Mouse (Mus musculus): ENCODE results near the gene Tmem189. TPM values are rescaled to one million over a fixed set of nuclear protein-coding genes. Genes with fewer than 3 reads are reported as not detected.

Gene Tmem189
- total and polyA plus RNA-seq, 2 experiments = 4.8 to 19.6 TPM

- WGBS = 88% methylated on average over 1 of the region's 1 CpGs
- H3K9ac ChIP-seq (ENCODE audit: low read depth, low read length) = no peak overlapping the region
- H3K36me3 ChIP-seq (ENCODE audit: control insufficient read depth, insufficient read depth, low read length) = no peaks in the 10 kb centered on the region
- no peaks in the 10 kb centered on the region for H3K27me3 ChIP-seq (ENCODE audit: control insufficient read depth, insufficient read depth, low read length)
- peaks cover 23% of the 10 kb centered on the region for H3K4me1 ChIP-seq (ENCODE audit: control insufficient read depth, insufficient read depth, low read length)
- H3K4me3 ChIP-seq (ENCODE audit: insufficient read depth, low read depth, low read length) = no peak overlapping the region
- H3K79me2 ChIP-seq (ENCODE audit: control insufficient read depth, insufficient read depth, low read length) = no peaks in the 10 kb centered on the region
- TF ChIP-seq CTCF (IDR thresholded peaks at IDR 0.05; ENCODE audit: low read depth, low read length) (no peak), POLR2A (IDR thresholded peaks at IDR 0.05; ENCODE audit: extremely low read depth, insufficient read depth, low read length) (no peak)
- DNase-seq (ENCODE audit: extremely low read depth, low read depth, low spot score) = no peak
- H3K27ac ChIP-seq (replicated peaks; ENCODE audit: insufficient read depth, low read depth, low read length) = no peak overlapping the region
Observed at GRCm38 (mm10) chr2:167717208-167717607, 27.6 kb upstream of the Tmem189 start.

DNA sequence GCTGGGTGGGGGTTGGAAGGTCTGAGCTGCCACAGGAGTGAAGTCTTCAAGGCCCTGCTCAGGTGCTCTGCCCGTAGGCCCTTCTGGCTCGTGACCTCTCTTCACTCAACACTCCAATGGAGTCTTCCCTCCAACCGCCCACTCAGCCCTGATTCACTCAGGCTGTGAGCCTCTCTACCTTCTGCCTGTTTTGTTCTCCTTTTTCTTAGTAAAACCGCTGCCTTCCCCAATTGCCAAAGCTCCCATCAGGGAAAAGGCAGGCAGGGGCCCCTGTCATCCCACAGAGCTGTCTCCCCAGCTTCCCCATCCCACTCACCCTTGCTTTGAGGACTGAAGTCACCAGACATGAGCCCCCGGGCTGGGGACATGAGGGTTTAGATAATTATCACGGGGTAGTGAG lies 25.4 kb upstream of the Tmem189 start:
- no peak overlapping the region for H3K4me3 ChIP-seq (ENCODE audit: insufficient read depth, low read depth, low read length)
- WGBS = 80% methylated on average over 6 of the region's 6 CpGs
- peak overlapping the region; percentile 32; the same call in 1 of the 2 replicates for H3K27ac ChIP-seq (replicated peaks; ENCODE audit: insufficient read depth, low read depth, low read length)
- TF ChIP-seq CTCF (IDR thresholded peaks at IDR 0.05; ENCODE audit: low read depth, low read length) (no peak), POLR2A (IDR thresholded peaks at IDR 0.05; ENCODE audit: extremely low read depth, insufficient read depth, low read length) (no peak)
- H3K36me3 ChIP-seq (ENCODE audit: control insufficient read depth, insufficient read depth, low read length) = no peaks in the 10 kb centered on the region
- peaks cover 23% of the 10 kb centered on the region for H3K4me1 ChIP-seq (ENCODE audit: control insufficient read depth, insufficient read depth, low read length)
- no peaks in the 10 kb centered on the region for H3K79me2 ChIP-seq (ENCODE audit: control insufficient read depth, insufficient read depth, low read length)
- DNase-seq (ENCODE audit: extremely low read depth, low read depth, low spot score) = no peak
- H3K9ac ChIP-seq (ENCODE audit: low read depth, low read length) = no peak overlapping the region
- H3K27me3 ChIP-seq (ENCODE audit: control insufficient read depth, insufficient read depth, low read length) = no peaks in the 10 kb centered on the region

DNA sequence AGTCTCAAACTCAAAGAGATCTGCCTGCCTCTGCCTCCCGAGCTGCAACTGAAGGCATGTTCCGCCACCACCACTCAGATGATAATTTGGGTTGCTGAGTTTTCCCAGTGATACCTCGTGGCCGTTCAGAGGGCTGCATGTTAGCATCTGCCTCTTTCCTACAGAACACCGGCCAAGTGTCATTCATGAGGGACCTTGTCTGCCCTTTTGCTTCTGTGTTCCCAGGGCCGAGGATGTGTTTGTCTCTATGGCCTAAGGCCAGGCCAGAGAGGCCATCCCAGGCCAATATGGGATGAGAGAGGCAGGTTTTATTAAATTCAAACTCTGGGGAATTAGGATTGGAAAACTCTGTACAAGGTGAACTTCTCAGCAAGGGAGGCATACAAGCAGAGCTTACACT lies 24.7 kb upstream of the Tmem189 start:
- 23% methylated on average over 6 of the region's 6 CpGs for WGBS
- H3K9ac ChIP-seq (ENCODE audit: low read depth, low read length) = no peak overlapping the region
- no peak overlapping the region for H3K4me3 ChIP-seq (ENCODE audit: insufficient read depth, low read depth, low read length)
- peak; percentile 89 for DNase-seq (ENCODE audit: extremely low read depth, low read depth, low spot score)
- H3K36me3 ChIP-seq (ENCODE audit: control insufficient read depth, insufficient read depth, low read length) = no peaks in the 10 kb centered on the region
- no peak for TF ChIP-seq CTCF (IDR thresholded peaks at IDR 0.05; ENCODE audit: low read depth, low read length)
- no peaks in the 10 kb centered on the region for H3K79me2 ChIP-seq (ENCODE audit: control insufficient read depth, insufficient read depth, low read length)
- peaks cover 21% of the 10 kb centered on the region for H3K4me1 ChIP-seq (ENCODE audit: control insufficient read depth, insufficient read depth, low read length)
- H3K27me3 ChIP-seq (ENCODE audit: control insufficient read depth, insufficient read depth, low read length) = no peaks in the 10 kb centered on the region
- H3K27ac ChIP-seq (replicated peaks; ENCODE audit: insufficient read depth, low read depth, low read length) = peak overlapping the region; percentile 32; the same call in 1 of the 2 replicates

- H3K9ac ChIP-seq (ENCODE audit: low read depth, low read length) = no peak overlapping the region
- no peaks in the 10 kb centered on the region for H3K36me3 ChIP-seq (ENCODE audit: control insufficient read depth, insufficient read depth, low read length)
- H3K27me3 ChIP-seq (ENCODE audit: control insufficient read depth, insufficient read depth, low read length) = no peaks in the 10 kb centered on the region
- H3K4me1 ChIP-seq (ENCODE audit: control insufficient read depth, insufficient read depth, low read length) = peaks cover 17% of the 10 kb centered on the region
- no peak overlapping the region for H3K4me3 ChIP-seq (ENCODE audit: insufficient read depth, low read depth, low read length)
- H3K79me2 ChIP-seq (ENCODE audit: control insufficient read depth, insufficient read depth, low read length) = no peaks in the 10 kb centered on the region
- DNase-seq (ENCODE audit: extremely low read depth, low read depth, low spot score) = peak; percentile 48
- WGBS = 71% methylated on average over 20 of the region's 23 CpGs
- no peak for TF ChIP-seq POLR2A (IDR thresholded peaks at IDR 0.05; ENCODE audit: extremely low read depth, insufficient read depth, low read length)
- peak; percentile 71 for TF ChIP-seq CTCF (IDR thresholded peaks at IDR 0.05; ENCODE audit: low read depth, low read length)
- no peak overlapping the region for H3K27ac ChIP-seq (replicated peaks; ENCODE audit: insufficient read depth, low read depth, low read length)
Observed at GRCm38 (mm10) chr2:167712872-167713821, 23.5 kb upstream of the Tmem189 start.

GRCm38 (mm10) chr2:167710574-167710973 lies 21.0 kb upstream of the Tmem189 start:
- Histone ChIP-seq H3K79me2 (ENCODE audit: control insufficient read depth, insufficient read depth, low read length) (no peaks in the 10 kb centered on the region), H3K27ac (replicated peaks; ENCODE audit: insufficient read depth, low read depth, low read length) (no peak overlapping the region; the same call in 1 of the 2 replicates), H3K4me3 (ENCODE audit: insufficient read depth, low read depth, low read length) (no peak overlapping the region), H3K27me3 (ENCODE audit: control insufficient read depth, insufficient read depth, low read length) (no peaks in the 10 kb centered on the region), H3K36me3 (ENCODE audit: control insufficient read depth, insufficient read depth, low read length) (no peaks in the 10 kb centered on the region), H3K4me1 (ENCODE audit: control insufficient read depth, insufficient read depth, low read length) (peaks cover 17% of the 10 kb centered on the region), H3K9ac (ENCODE audit: low read depth, low read length) (no peak overlapping the region)
- TF ChIP-seq POLR2A (IDR thresholded peaks at IDR 0.05; ENCODE audit: extremely low read depth, insufficient read depth, low read length) (no peak), CTCF (IDR thresholded peaks at IDR 0.05; ENCODE audit: low read depth, low read length) (no peak)
- peak; percentile 70 for DNase-seq (ENCODE audit: extremely low read depth, low read depth, low spot score)
- WGBS = 13% methylated on average over 6 of the region's 6 CpGs

DNA sequence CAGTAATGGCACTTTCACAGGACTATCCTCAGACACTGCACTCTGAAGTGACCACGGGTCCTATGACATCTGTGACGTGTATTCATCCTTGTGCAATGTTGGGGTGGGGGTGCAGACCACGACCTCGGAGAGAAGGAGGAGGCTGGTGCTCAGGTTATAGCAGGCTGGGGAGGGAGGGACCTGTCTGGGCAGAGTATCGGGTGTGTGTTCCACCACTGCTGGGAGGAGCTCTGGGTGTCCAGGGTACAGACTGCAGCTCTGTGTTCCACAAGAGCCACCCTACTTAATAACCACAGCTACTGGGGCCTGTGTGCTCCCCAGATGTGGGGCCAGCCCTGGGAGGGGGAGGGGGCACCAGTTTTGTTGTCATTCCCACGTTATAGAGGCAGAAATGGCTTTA lies 20.3 kb upstream of the Tmem189 start:
- WGBS = 42% methylated on average over 6 of the region's 6 CpGs
- DNase-seq (ENCODE audit: extremely low read depth, low read depth, low spot score) = no peak
- no peak overlapping the region for H3K4me3 ChIP-seq (ENCODE audit: insufficient read depth, low read depth, low read length)
- H3K79me2 ChIP-seq (ENCODE audit: control insufficient read depth, insufficient read depth, low read length) = no peaks in the 10 kb centered on the region
- no peaks in the 10 kb centered on the region for H3K27me3 ChIP-seq (ENCODE audit: control insufficient read depth, insufficient read depth, low read length)
- TF ChIP-seq POLR2A (IDR thresholded peaks at IDR 0.05; ENCODE audit: extremely low read depth, insufficient read depth, low read length) (no peak), CTCF (IDR thresholded peaks at IDR 0.05; ENCODE audit: low read depth, low read length) (no peak)
- peaks cover 17% of the 10 kb centered on the region for H3K4me1 ChIP-seq (ENCODE audit: control insufficient read depth, insufficient read depth, low read length)
- H3K36me3 ChIP-seq (ENCODE audit: control insufficient read depth, insufficient read depth, low read length) = no peaks in the 10 kb centered on the region
- peak overlapping the region; percentile 23 for H3K9ac ChIP-seq (ENCODE audit: low read depth, low read length)
- H3K27ac ChIP-seq (replicated peaks; ENCODE audit: insufficient read depth, low read depth, low read length) = no peak overlapping the region; the same call in 1 of the 2 replicates

Measured in liver, adult 2 months (tissue).